Mouse (Mus musculus) mature B cell (primary cell): ENCODE data around the gene Ptprm.

Experiments
- in situ Hi-C: fragments of 300-500 bp; cut with MboI; formaldehyde crosslinking; loops from 2 replicates; pipeline ENCODE4 v1.14.3; 2019

The Ptprm gene

GRCm38 (mm10) chr17:67354451-67355011 lies at the start of gene Ptprm:
Gene Ptprm (minus strand): TSS chr17:67354457.
- in situ Hi-C loops, result no loop called here

DNA sequence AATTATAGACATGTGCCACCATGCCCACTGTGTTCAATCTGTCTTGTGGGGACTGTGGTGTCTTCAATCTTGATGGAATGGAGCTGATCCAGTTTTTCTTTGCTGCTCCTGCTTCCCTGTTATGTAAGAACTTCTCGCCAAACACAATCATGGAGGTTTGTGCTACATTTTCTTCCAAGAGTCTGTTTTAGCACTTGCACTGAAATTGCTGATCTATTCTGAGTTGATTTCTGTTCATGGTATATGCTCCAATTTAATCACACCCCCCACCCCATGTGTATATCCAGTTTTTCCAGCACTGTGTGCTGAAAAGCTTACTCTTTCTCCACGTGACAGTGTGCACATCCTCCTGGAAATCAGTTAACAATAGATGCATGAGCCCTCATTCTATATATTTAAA lies 41.9 kb upstream of the Ptprm start:
- in situ Hi-C loops, result no loop called here

DNA sequence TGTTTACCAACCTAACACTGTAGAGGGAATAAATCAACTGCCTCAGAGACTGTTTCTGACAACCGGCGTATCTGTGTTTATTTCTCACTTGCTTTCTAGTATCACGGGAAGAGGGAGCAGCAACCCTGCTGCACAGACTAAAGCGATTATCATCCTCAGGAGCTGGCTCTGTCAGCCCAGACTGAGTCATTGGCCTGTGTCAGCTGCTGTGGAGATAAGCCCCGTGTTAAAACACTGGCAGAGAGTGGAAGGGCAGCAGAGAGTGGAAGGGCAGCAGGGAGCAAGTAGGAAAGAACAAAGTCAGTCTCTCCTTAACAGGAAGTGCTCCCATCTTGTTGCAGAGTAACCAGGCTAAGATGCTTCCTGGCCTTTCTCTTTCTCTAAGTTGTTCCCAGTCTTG lies 36.6 kb upstream of the Ptprm start:
- in situ Hi-C loops, result no loop called here

DNA sequence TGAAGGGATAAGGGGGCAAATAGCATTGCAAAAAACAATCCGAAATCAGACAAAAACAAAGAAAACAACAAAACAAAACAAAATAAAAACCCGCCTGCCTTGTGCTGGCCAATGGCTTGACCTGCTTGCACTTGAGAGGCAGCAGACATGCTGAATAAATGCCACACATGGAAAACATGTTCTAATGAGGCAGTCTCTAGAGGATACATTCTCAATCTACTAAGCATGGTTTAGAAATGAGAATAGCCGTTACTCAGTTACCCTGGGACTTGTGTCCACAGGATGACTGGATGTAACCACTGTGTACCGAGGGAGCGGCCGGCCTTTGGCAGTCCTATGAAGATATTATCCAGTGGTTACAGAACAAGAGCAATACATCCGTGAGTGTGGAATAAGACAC lies 33.9 kb upstream of the Ptprm start:
- in situ Hi-C loops, result no loop called here

- in situ Hi-C loops, result no loop called here
Measured at GRCm38 (mm10) chr17:67385286-67385685, 31.0 kb upstream of the Ptprm start.

GRCm38 (mm10) chr17:67383635-67384034 lies 29.4 kb upstream of the Ptprm start:
- in situ Hi-C loops, result no loop called here

DNA sequence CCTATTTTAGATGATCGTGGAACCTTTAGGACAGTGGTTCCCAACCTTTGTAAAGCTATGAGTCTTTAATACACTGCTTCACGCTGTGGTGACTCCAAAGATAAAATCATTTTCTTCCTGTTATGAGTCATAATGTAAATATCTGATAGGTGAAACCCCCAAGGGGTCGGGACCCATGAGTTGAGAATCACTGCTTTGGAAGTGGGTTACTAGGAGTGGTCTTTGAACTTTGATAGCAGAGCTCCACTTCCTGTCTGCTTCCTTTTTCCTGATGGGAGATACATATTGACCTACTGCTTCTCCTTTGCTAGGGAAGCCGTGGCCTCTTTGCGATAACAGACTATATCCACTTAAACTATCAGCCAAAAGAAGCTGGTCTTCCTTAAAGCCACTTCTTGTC lies 27.4 kb upstream of the Ptprm start:
- in situ Hi-C loops, result no loop called here

DNA sequence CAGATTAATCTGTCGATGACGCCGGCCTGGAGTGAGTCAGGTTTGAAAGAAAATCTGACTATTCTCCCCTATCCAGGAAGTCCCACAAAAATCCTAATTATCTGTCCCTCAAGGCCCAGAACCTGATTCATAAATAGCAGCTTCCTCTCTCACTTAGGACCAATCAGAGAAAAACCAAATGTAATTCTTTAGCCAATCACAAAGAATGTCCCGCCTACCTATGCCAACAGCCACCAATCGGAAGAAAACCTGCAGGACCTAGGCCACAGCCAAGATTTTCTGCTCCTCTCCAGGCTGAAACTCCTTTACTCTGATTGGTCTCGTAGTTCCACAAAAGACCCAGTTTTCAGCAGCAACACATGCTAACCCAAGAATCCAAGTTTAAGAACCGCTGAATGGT lies 13.6 kb upstream of the Ptprm start:
- in situ Hi-C loops, result no loop called here

- in situ Hi-C loops, result no loop called here
Measured at GRCm38 (mm10) chr17:67364491-67364890, 10.2 kb upstream of the Ptprm start.

- in situ Hi-C loops, result no loop called here
Measured at GRCm38 (mm10) chr17:67363377-67364070, 9.3 kb upstream of the Ptprm start.

DNA sequence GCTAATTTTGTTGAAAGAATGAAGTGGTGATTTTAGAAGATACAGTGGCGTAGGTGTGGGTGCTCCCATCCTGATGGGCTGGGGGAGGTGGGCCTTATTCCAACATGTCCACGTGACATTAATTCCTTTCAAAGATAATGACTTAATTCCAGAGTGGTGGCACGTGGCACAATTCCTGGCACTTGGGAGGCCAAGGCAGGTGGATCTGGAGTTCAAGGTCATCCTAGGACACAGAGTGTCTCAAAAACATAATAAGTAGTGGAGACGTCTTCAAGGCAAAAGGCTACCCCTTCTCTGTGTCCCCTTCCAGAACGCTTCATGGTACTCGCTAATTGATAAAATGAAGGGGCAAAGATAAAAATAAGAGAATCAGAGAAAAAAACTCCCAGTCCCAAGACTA lies 7.9 kb upstream of the Ptprm start:
- in situ Hi-C loops, result no loop called here

DNA sequence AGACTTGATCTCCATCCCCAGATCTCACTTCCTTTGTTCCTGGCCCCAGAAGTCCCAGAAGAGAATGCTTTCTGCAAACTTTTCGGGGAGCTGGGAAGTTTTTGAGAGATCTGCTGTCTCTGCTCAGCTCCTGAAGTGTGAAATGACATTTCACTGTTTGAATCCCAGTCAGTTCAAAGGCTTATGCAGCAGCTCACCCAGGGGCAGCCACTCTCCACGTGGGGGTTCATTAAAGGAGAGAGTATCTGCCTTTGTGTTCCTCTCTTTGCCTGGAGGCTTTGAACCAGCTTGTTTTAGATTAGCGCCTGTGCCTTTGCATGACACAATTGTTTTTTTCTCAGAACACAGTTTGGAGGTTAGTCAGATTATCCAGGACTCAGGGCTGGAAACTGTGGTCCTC lies 6.3 kb upstream of the Ptprm start:
- in situ Hi-C loops, result no loop called here

DNA sequence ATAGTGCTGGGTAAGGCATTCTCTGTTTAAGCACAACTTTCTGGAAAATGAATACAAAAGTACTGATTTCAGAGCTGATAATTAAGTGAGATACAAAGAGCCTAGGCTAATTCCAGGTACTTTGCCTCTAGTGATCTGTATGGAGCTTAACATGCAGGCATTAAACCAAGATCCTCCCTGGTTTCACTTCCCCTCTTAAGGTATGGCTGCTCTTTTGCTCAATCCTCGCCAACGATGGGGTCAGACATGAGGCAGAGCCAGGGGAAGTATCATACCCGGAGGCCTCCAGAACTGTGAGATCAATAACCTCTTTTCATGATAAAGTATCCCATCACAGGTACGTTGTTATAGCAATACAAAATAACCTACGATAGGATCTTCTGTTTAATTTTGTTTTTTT lies 5.3 kb upstream of the Ptprm start:
- in situ Hi-C loops, result no loop called here

- in situ Hi-C loops, result no loop called here
Measured at GRCm38 (mm10) chr17:67358541-67358940, 4.3 kb upstream of the Ptprm start.

DNA sequence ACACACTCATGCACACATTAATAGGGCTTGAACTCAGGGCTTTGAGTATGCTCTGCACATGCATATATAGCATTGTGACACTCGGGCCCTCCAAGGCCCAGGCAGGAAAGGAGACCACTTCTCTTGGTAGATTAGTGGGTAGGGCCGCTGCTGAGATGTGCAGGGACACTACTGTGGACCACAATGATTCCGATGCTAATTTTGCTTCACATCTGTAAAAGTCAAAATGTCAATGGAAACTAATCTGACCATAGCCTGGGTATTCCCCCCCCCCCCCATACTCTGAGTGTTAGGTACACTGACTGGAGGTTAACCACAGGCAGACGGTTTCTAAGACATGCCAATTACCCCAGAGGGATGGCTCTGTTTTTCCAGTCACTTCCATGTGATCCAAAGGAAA lies 2.9 kb upstream of the Ptprm start:
- in situ Hi-C loops, result no loop called here

DNA sequence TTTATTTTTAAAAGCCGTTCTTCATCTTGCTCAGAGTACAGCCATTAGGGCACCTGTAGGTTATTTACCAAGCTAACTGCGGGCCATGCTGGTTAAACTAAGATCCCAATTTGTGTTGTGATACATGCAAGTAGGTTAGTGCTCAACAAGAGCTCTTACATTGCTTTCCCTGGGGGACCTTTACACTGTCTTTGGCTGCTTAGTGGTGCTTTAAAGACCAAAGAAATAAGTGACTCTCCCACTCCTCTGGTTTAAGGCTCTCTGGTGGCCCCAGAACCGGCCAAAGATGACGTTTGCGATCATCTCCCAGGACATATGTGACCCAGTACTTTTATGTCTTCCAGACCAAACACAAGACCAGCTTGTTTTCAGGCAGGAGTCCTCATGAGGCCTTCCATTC lies 994 bp upstream of the Ptprm start:
- in situ Hi-C loops, result no loop called here

- in situ Hi-C loops, result no loop called here
Measured at GRCm38 (mm10) chr17:67353796-67354450, 334 bp downstream of the Ptprm start.

GRCm38 (mm10) chr17:67352956-67353795 lies 1.1 kb downstream of the Ptprm start:
- in situ Hi-C loops, result no loop called here

DNA sequence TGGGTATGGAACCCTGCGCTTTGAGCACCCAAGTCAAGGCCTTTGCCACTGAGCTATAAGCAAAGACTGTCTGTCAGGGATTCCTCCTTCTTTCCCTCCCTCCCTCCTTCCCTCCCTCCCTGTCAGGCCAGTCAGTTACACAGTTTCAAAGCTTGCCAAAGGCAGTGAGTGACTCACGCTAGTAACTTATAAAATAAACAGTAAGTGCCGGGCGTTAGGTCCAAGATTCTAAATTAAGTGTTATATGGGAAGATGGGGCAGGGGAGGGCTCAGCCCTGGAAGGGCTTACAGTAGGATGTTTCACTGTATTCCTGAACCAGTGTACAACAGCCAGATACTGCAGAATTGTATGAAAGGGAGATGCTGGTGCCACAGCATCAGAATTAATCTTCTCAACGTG lies 2.8 kb downstream of the Ptprm start:
- in situ Hi-C loops, result no loop called here

DNA sequence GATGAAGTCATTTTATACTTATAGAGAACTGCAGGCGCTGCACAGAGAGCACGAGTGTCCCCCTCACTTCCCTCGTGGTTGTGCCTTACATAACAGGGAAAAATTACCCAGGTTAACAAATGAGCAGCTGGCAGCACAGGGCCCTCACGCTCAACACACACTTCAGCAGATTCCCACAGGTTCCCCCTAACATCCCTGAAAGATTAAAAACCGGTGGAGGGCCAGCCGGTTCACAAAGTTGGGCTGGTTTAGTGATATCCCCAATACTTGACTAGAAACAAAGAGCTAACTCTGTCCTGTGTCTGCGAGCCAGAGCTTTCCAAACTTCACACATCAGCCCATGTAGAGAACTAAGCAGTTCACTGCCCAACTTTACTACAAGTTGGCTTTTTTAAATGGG lies 3.7 kb downstream of the Ptprm start:
- in situ Hi-C loops, result no loop called here

- in situ Hi-C loops, result no loop called here
Measured at GRCm38 (mm10) chr17:67349594-67349993, 4.7 kb downstream of the Ptprm start.

- in situ Hi-C loops, result no loop called here
Measured at GRCm38 (mm10) chr17:67346921-67347320, 7.3 kb downstream of the Ptprm start.

DNA sequence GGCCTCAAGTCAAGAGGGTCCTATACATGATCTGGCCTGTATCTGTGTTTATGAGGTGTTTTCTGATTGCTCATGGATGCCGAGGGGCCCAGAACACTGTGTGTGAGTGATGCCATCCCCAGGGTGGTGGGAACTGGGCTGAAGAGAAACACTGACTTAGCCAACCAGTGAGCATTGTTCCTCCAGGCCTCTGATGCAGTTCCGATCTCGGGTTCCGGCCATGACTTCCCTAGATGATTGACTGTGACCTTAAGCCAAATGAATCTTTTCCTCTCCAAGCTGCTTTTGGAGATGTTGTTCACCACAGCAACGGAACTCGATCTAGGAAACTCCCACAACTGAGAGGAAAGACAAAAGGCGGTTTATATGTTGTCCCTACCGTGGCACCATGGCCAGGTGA lies 9.1 kb downstream of the Ptprm start:
- in situ Hi-C loops, result no loop called here
